Mouse (Mus musculus) liver, embryonic 16.5 days (tissue): ENCODE measurements around the gene Mroh7. TPM values are rescaled to one million over a fixed set of nuclear protein-coding genes. Genes with fewer than 3 reads are reported as not detected.
"Not testable (repeated sequence)": the region's sequence is repeated elsewhere in the genome, so short reads cannot be mapped to it uniquely, and the experiment has no call there.

Source experiments
- ATAC-seq: fragments of 200-750 bp; cut with Nextera tagmentation; 2 replicates; pipeline ENCODE4 v1.8.0; 2017; ENCODE audit warnings: low read depth, mild to moderate bottlenecking, moderate number of reproducible peaks, moderate library complexity
- H3K27ac ChIP-seq: fragments of 300-500 bp; sonication (generic); 2 replicates; pipeline ENCODE4 v1.5.1; 2014; ENCODE audit warnings: mild to moderate bottlenecking, low read length
- H3K27me3 ChIP-seq: fragments of 300-500 bp; sonication (generic); 2 replicates; pipeline ENCODE4 v1.6.1; 2014; ENCODE audit warnings: low read depth, low read length, mixed read lengths; ENCODE audit not compliant: control insufficient read depth, insufficient read depth
- H3K36me3 ChIP-seq: fragments of 300-500 bp; sonication (generic); 2 replicates; pipeline ENCODE4 v1.6.1; 2014; ENCODE audit warnings: mild to moderate bottlenecking; ENCODE audit not compliant: control insufficient read depth, insufficient read depth
- H3K4me1 ChIP-seq: fragments of 300-500 bp; sonication (generic); 2 replicates; pipeline ENCODE4 v1.6.1; 2014; ENCODE audit warnings: low read depth, low read length, mixed read lengths; ENCODE audit not compliant: control insufficient read depth
- H3K4me2 ChIP-seq: fragments of 300-500 bp; sonication (generic); 2 replicates; pipeline ENCODE4 v1.6.1; 2014; ENCODE audit warnings: low read depth, low read length, mixed read lengths
- H3K4me3 ChIP-seq: fragments of 300-500 bp; sonication (generic); 2 replicates; pipeline ENCODE4 v1.5.1; 2014; ENCODE audit warnings: low read depth, mild to moderate bottlenecking, low read length
- H3K9ac ChIP-seq: fragments of 300-500 bp; sonication (generic); 2 replicates; pipeline ENCODE4 v1.6.1; 2014; ENCODE audit warnings: low read depth, low read length
- H3K9me3 ChIP-seq: fragments of 300-500 bp; sonication (generic); replicated peaks from 2 replicates; pipeline ENCODE4 v1.6.1; 2016; ENCODE audit warnings: low read length; ENCODE audit not compliant: control insufficient read depth
- WGBS: fragments of 180-500 bp; shearing (Covaris S2); extraction: QIAGEN DNeasy Blood & Tissue Kit; methylation state at CpG from one replicate; pipeline ENCODE4 v1.1.7; 2014; ENCODE audit not compliant: insufficient replicate concordance; 5-methylcytosine and 5-hydroxymethylcytosine counted together
- polyA plus RNA-seq: library from polyadenylated mRNA; unstranded; fragments of >200 nt; fragmentation: Nextera tagmentation; extraction: Ambion mirVana; gene quantifications from 2 replicates; pipeline ENCODE4 v1.2.1, GENCODE M21; 2015

Gene Mroh7
- 0.08 and 0.09 TPM in 2 replicates for polyA plus RNA-seq

GRCm38 (mm10) chr4:106730814-106731213 is at the start of gene Mroh7:
TSS of gene Mroh7 (minus strand) at chr4:106730925.
- no peaks in the 10 kb centered on the region for H3K27me3 ChIP-seq
- no peaks in the 10 kb centered on the region for H3K4me1 ChIP-seq
- H3K27ac ChIP-seq: no peak within 1 kb of the TSS
- ATAC-seq: no peak
- H3K4me3 ChIP-seq: no peak within 1 kb of the TSS
- H3K36me3 ChIP-seq: no peaks in the 10 kb centered on the region
- 52% methylated on average over 7 of the region's 7 CpGs for WGBS
- H3K9ac ChIP-seq: no peak within 1 kb of the TSS
- H3K4me2 ChIP-seq: no peak within 1 kb of the TSS
- no peaks in the 10 kb centered on the region for H3K9me3 ChIP-seq

GRCm38 (mm10) chr4:106780045-106780444 is 49.3 kb upstream of the Mroh7 start:
- 69% methylated on average over 3 of the region's 3 CpGs for WGBS
- Histone ChIP-seq H3K9me3 (no peaks in the 10 kb centered on the region), H3K27me3 (no peaks in the 10 kb centered on the region), H3K4me1 (no peaks in the 10 kb centered on the region; the same call in 1 of the 2 replicates), H3K4me2 (no peak overlapping the region), H3K36me3 (no peaks in the 10 kb centered on the region), H3K27ac (no peak overlapping the region), H3K9ac (no peak overlapping the region), H3K4me3 (no peak overlapping the region)
- no peak for ATAC-seq

GRCm38 (mm10) chr4:106778116-106778788 is 47.5 kb upstream of the Mroh7 start:
- no peaks in the 10 kb centered on the region for H3K36me3 ChIP-seq

GRCm38 (mm10) chr4:106776998-106777397 is 46.3 kb upstream of the Mroh7 start:
- H3K4me1 ChIP-seq: no peaks in the 10 kb centered on the region; the same call in 1 of the 2 replicates
- WGBS: 49% methylated on average over 3 of the region's 3 CpGs
- no peak overlapping the region for H3K4me3 ChIP-seq
- no peak overlapping the region for H3K4me2 ChIP-seq
- H3K27me3 ChIP-seq: no peaks in the 10 kb centered on the region
- no peaks in the 10 kb centered on the region for H3K9me3 ChIP-seq
- ATAC-seq: no peak
- H3K36me3 ChIP-seq: no peaks in the 10 kb centered on the region
- no peak overlapping the region for H3K27ac ChIP-seq
- no peak overlapping the region for H3K9ac ChIP-seq

More at GRCm38 (mm10) chr4:106778116-106778788, 47.5 kb upstream of the Mroh7 start:
- no peak overlapping the region for H3K9ac ChIP-seq
- 73% methylated on average over 5 of the region's 5 CpGs for WGBS
- no peaks in the 10 kb centered on the region for H3K9me3 ChIP-seq
- no peaks in the 10 kb centered on the region for H3K27me3 ChIP-seq
- no peak overlapping the region for H3K4me3 ChIP-seq
- H3K27ac ChIP-seq: no peak overlapping the region
- peak; percentile 73 for ATAC-seq
- no peaks in the 10 kb centered on the region; the same call in 1 of the 2 replicates for H3K4me1 ChIP-seq
- H3K4me2 ChIP-seq: no peak overlapping the region

GRCm38 (mm10) chr4:106775767-106776166 is 45.0 kb upstream of the Mroh7 start:
- H3K9me3 ChIP-seq, ATAC-seq, H3K4me1 ChIP-seq, H3K27ac ChIP-seq, H3K4me3 ChIP-seq, H3K9ac ChIP-seq, H3K36me3 ChIP-seq, H3K27me3 ChIP-seq, H3K4me2 ChIP-seq: not testable (repeated sequence)
- WGBS: 78% methylated on average over 6 of the region's 6 CpGs

- no peak for ATAC-seq
- Histone ChIP-seq H3K4me1 (no peaks in the 10 kb centered on the region), H3K27me3 (no peaks in the 10 kb centered on the region), H3K27ac (no peak overlapping the region), H3K4me2 (no peak overlapping the region), H3K9me3 (no peaks in the 10 kb centered on the region), H3K36me3 (no peaks in the 10 kb centered on the region), H3K4me3 (no peak overlapping the region), H3K9ac (no peak overlapping the region)
- WGBS: 63% methylated on average over 1 of the region's 1 CpGs
Measured at GRCm38 (mm10) chr4:106772558-106772957, 41.8 kb upstream of the Mroh7 start.

- H3K9me3 ChIP-seq: no peaks in the 10 kb centered on the region
- no peak overlapping the region for H3K4me2 ChIP-seq
- H3K4me1 ChIP-seq: no peaks in the 10 kb centered on the region
- H3K27ac ChIP-seq: no peak overlapping the region
- H3K4me3 ChIP-seq: no peak overlapping the region
- WGBS: 72% methylated on average over 2 of the region's 2 CpGs
- H3K27me3 ChIP-seq: no peaks in the 10 kb centered on the region
- H3K36me3 ChIP-seq: no peaks in the 10 kb centered on the region
- H3K9ac ChIP-seq: no peak overlapping the region
- no peak for ATAC-seq
Measured at GRCm38 (mm10) chr4:106769306-106769705, 38.6 kb upstream of the Mroh7 start.

- Histone ChIP-seq H3K36me3 (no peaks in the 10 kb centered on the region), H3K27me3 (no peaks in the 10 kb centered on the region), H3K27ac (no peak overlapping the region), H3K9ac (no peak overlapping the region), H3K4me2 (no peak overlapping the region), H3K4me1 (no peaks in the 10 kb centered on the region), H3K4me3 (no peak overlapping the region), H3K9me3 (no peaks in the 10 kb centered on the region)
- WGBS: 71% methylated on average over 7 of the region's 7 CpGs
- no peak for ATAC-seq
Measured at GRCm38 (mm10) chr4:106764166-106764565, 33.4 kb upstream of the Mroh7 start.

- Histone ChIP-seq H3K4me2 (no peak overlapping the region), H3K36me3 (no peaks in the 10 kb centered on the region), H3K9me3 (no peaks in the 10 kb centered on the region), H3K9ac (no peak overlapping the region), H3K27me3 (no peaks in the 10 kb centered on the region), H3K4me1 (no peaks in the 10 kb centered on the region), H3K27ac (no peak overlapping the region), H3K4me3 (no peak overlapping the region)
- WGBS: 83% methylated on average over 6 of the region's 6 CpGs
- no peak for ATAC-seq
Measured at GRCm38 (mm10) chr4:106751726-106752125, 21.0 kb upstream of the Mroh7 start.
